Mouse (Mus musculus) liver, embryonic 16.5 days (tissue): Measurements from ENCODE around the gene Palld. TPM values are rescaled to one million over a fixed set of nuclear protein-coding genes. Genes with fewer than 3 reads are reported as not detected.

Experiments used
- ATAC-seq: fragments of 200-750 bp; cut with Nextera tagmentation; 2 replicates; pipeline ENCODE4 v1.8.0; 2017; ENCODE audit warnings: low read depth, mild to moderate bottlenecking, moderate number of reproducible peaks, moderate library complexity
- H3K27ac ChIP-seq: fragments of 300-500 bp; sonication (generic); 2 replicates; pipeline ENCODE4 v1.5.1; 2014; ENCODE audit warnings: mild to moderate bottlenecking, low read length
- H3K27me3 ChIP-seq: fragments of 300-500 bp; sonication (generic); 2 replicates; pipeline ENCODE4 v1.6.1; 2014; ENCODE audit warnings: low read depth, low read length, mixed read lengths; ENCODE audit not compliant: control insufficient read depth, insufficient read depth
- H3K36me3 ChIP-seq: fragments of 300-500 bp; sonication (generic); 2 replicates; pipeline ENCODE4 v1.6.1; 2014; ENCODE audit warnings: mild to moderate bottlenecking; ENCODE audit not compliant: control insufficient read depth, insufficient read depth
- H3K4me1 ChIP-seq: fragments of 300-500 bp; sonication (generic); 2 replicates; pipeline ENCODE4 v1.6.1; 2014; ENCODE audit warnings: low read depth, low read length, mixed read lengths; ENCODE audit not compliant: control insufficient read depth
- H3K4me2 ChIP-seq: fragments of 300-500 bp; sonication (generic); 2 replicates; pipeline ENCODE4 v1.6.1; 2014; ENCODE audit warnings: low read depth, low read length, mixed read lengths
- H3K4me3 ChIP-seq: fragments of 300-500 bp; sonication (generic); 2 replicates; pipeline ENCODE4 v1.5.1; 2014; ENCODE audit warnings: low read depth, mild to moderate bottlenecking, low read length
- H3K9ac ChIP-seq: fragments of 300-500 bp; sonication (generic); 2 replicates; pipeline ENCODE4 v1.6.1; 2014; ENCODE audit warnings: low read depth, low read length
- H3K9me3 ChIP-seq: fragments of 300-500 bp; sonication (generic); replicated peaks from 2 replicates; pipeline ENCODE4 v1.6.1; 2016; ENCODE audit warnings: low read length; ENCODE audit not compliant: control insufficient read depth
- WGBS: fragments of 180-500 bp; shearing (Covaris S2); extraction: QIAGEN DNeasy Blood & Tissue Kit; methylation state at CpG from one replicate; pipeline ENCODE4 v1.1.7; 2014; ENCODE audit not compliant: insufficient replicate concordance; 5-methylcytosine and 5-hydroxymethylcytosine counted together
- polyA plus RNA-seq: library from polyadenylated mRNA; unstranded; fragments of >200 nt; fragmentation: Nextera tagmentation; extraction: Ambion mirVana; gene quantifications from 2 replicates; pipeline ENCODE4 v1.2.1, GENCODE M21; 2015

Gene Palld
- polyA plus RNA-seq, 1 experiment from 2014 or later = 7.3 TPM

- Histone ChIP-seq H3K27me3 (no peaks in the 10 kb centered on the region), H3K9ac (peak within 1 kb of the TSS; percentile 67), H3K9me3 (no peaks in the 10 kb centered on the region), H3K4me2 (peak within 1 kb of the TSS; percentile 68), H3K4me1 (peaks cover 4% of the 10 kb centered on the region; the same call in 1 of the 2 replicates), H3K36me3 (no peaks in the 10 kb centered on the region), H3K4me3 (peak within 1 kb of the TSS; percentile 65), H3K27ac (peak within 1 kb of the TSS; percentile 88)
- WGBS = under 1% methylated on average over 29 of the region's 29 CpGs
- ATAC-seq = peak; percentile 93
Observed at GRCm38 (mm10) chr8:61487597-61488156, 414.8 kb downstream of the Palld start, which contains the start of gene Cbr4. Gene Cbr4, plus strand, starts transcription at chr8:61487734.

- WGBS = 86% methylated on average over 2 of the region's 2 CpGs
- no peak overlapping the region for H3K9ac ChIP-seq
- H3K4me1 ChIP-seq = peaks cover 4% of the 10 kb centered on the region; the same call in 1 of the 2 replicates
- no peaks in the 10 kb centered on the region for H3K9me3 ChIP-seq
- no peak overlapping the region for H3K27ac ChIP-seq
- ATAC-seq = no peak
- H3K36me3 ChIP-seq = no peaks in the 10 kb centered on the region
- H3K4me2 ChIP-seq = peak overlapping the region; percentile 68; the same call in 1 of the 2 replicates
- peak overlapping the region; percentile 65 for H3K4me3 ChIP-seq
- H3K27me3 ChIP-seq = no peaks in the 10 kb centered on the region
Observed at GRCm38 (mm10) chr8:61486923-61487529, 415.5 kb downstream of the Palld start.

GRCm38 (mm10) chr8:61480260-61480967 lies 422.1 kb downstream of the Palld start:
- 74% methylated on average over 14 of the region's 14 CpGs for WGBS

GRCm38 (mm10) chr8:61479506-61480214 lies 422.8 kb downstream of the Palld start:
- ATAC-seq = peak; percentile 47; the same call in 1 of the 2 replicates
- Histone ChIP-seq H3K9me3 (no peaks in the 10 kb centered on the region), H3K4me2 (no peak overlapping the region), H3K9ac (no peak overlapping the region), H3K4me3 (no peak overlapping the region), H3K36me3 (no peaks in the 10 kb centered on the region), H3K4me1 (no peaks in the 10 kb centered on the region), H3K27ac (no peak overlapping the region), H3K27me3 (no peaks in the 10 kb centered on the region)
- 52% methylated on average over 11 of the region's 11 CpGs for WGBS

More at GRCm38 (mm10) chr8:61480260-61480967, 422.1 kb downstream of the Palld start:
- no peaks in the 10 kb centered on the region for H3K27me3 ChIP-seq
- no peak for ATAC-seq
- no peaks in the 10 kb centered on the region for H3K36me3 ChIP-seq
- H3K9me3 ChIP-seq = no peaks in the 10 kb centered on the region
- H3K4me2 ChIP-seq = no peak overlapping the region
- no peaks in the 10 kb centered on the region for H3K4me1 ChIP-seq
- no peak overlapping the region for H3K4me3 ChIP-seq
- no peak overlapping the region for H3K27ac ChIP-seq
- H3K9ac ChIP-seq = no peak overlapping the region

GRCm38 (mm10) chr8:61478793-61479192 lies 423.7 kb downstream of the Palld start:
- Histone ChIP-seq H3K36me3 (no peaks in the 10 kb centered on the region), H3K9me3 (no peaks in the 10 kb centered on the region), H3K27me3 (no peaks in the 10 kb centered on the region), H3K9ac (no peak overlapping the region), H3K4me2 (no peak overlapping the region), H3K27ac (no peak overlapping the region), H3K4me1 (no peaks in the 10 kb centered on the region), H3K4me3 (no peak overlapping the region)
- 66% methylated on average over 8 of the region's 8 CpGs for WGBS
- no peak for ATAC-seq

GRCm38 (mm10) chr8:61478150-61478549 lies 424.3 kb downstream of the Palld start:
- H3K4me2 ChIP-seq = no peak overlapping the region
- 79% methylated on average over 4 of the region's 4 CpGs for WGBS
- H3K9me3 ChIP-seq = no peaks in the 10 kb centered on the region
- ATAC-seq = no peak
- no peak overlapping the region for H3K4me3 ChIP-seq
- no peaks in the 10 kb centered on the region for H3K4me1 ChIP-seq
- no peaks in the 10 kb centered on the region for H3K27me3 ChIP-seq
- no peak overlapping the region for H3K27ac ChIP-seq
- H3K9ac ChIP-seq = no peak overlapping the region
- no peaks in the 10 kb centered on the region for H3K36me3 ChIP-seq

- H3K9me3 ChIP-seq = no peaks in the 10 kb centered on the region
- ATAC-seq = no peak
- no peak overlapping the region for H3K4me2 ChIP-seq
- no peak overlapping the region for H3K27ac ChIP-seq
- no peaks in the 10 kb centered on the region for H3K36me3 ChIP-seq
- no peak overlapping the region for H3K4me3 ChIP-seq
- H3K9ac ChIP-seq = no peak overlapping the region
- H3K27me3 ChIP-seq = no peaks in the 10 kb centered on the region
- H3K4me1 ChIP-seq = no peaks in the 10 kb centered on the region
- WGBS = 73% methylated on average over 9 of the region's 9 CpGs
Observed at GRCm38 (mm10) chr8:61476160-61476559, 426.3 kb downstream of the Palld start.

- H3K27ac ChIP-seq = no peak overlapping the region
- H3K9ac ChIP-seq = no peak overlapping the region
- no peak overlapping the region for H3K4me2 ChIP-seq
- ATAC-seq = no peak
- 36% methylated on average over 6 of the region's 6 CpGs for WGBS
- H3K36me3 ChIP-seq = no peaks in the 10 kb centered on the region
- H3K4me1 ChIP-seq = no peaks in the 10 kb centered on the region
- H3K27me3 ChIP-seq = no peaks in the 10 kb centered on the region
- H3K9me3 ChIP-seq = no peaks in the 10 kb centered on the region
- no peak overlapping the region for H3K4me3 ChIP-seq
Observed at GRCm38 (mm10) chr8:61475251-61475673, 427.2 kb downstream of the Palld start.
